Mouse (Mus musculus) cerebellum, adult 2 months (tissue): ENCODE results near the gene Med13l. TPM values are rescaled to one million over a fixed set of nuclear protein-coding genes. Genes with fewer than 3 reads are reported as not detected.

Experiments
- DNase-seq, 2 experiments: peaks; one replicate each; pipeline ENCODE4 v3.0.0; 2021
- H3K27ac ChIP-seq: fragments of 200-500 bp; 2 replicates; pipeline ENCODE4 v1.5.1; 2012; ENCODE audit warnings: low read length, control low read depth, inconsistent platforms; ENCODE audit not compliant: insufficient read depth
- H3K27me3 ChIP-seq: fragments of 200-500 bp; 2 replicates; pipeline ENCODE4 v1.6.1; 2012; ENCODE audit warnings: inconsistent platforms, mild to moderate bottlenecking, low read length, moderate library complexity; ENCODE audit not compliant: control insufficient read depth, insufficient read depth
- H3K4me1 ChIP-seq: fragments of 200-500 bp; 2 replicates; pipeline ENCODE4 v1.6.1; 2011; ENCODE audit warnings: low read length; ENCODE audit not compliant: control insufficient read depth, insufficient read depth
- H3K4me3 ChIP-seq: fragments of 200-500 bp; replicated peaks from 2 replicates; pipeline ENCODE3; 2011; ENCODE audit warnings: mild to moderate bottlenecking, low read depth, low read length, control low read depth; ENCODE audit not compliant: insufficient read depth
- CTCF ChIP-seq: fragments of 200-500 bp; IDR thresholded peaks from 2 replicates; pipeline ENCODE4 v1.5.1; 2011; ENCODE audit warnings: low read depth, mild to moderate bottlenecking, control low read depth, low read length, moderate library complexity, borderline replicate concordance; ENCODE audit not compliant: insufficient read depth
- POLR2A ChIP-seq: fragments of 200-500 bp; IDR thresholded peaks from 2 replicates; pipeline ENCODE4 v1.6.1; 2011; ENCODE audit warnings: low read length, control low read depth, borderline replicate concordance; ENCODE audit not compliant: insufficient read depth
- WGBS: fragments of 180-500 bp; shearing (Covaris S2); methylation state at CpG from one replicate; pipeline ENCODE4 v1.1.7; 2018; 5-methylcytosine and 5-hydroxymethylcytosine counted together
- polyA plus RNA-seq: library from polyadenylated mRNA; depleted of rRNA; stranded (reverse); fragments of >200 nt; gene quantifications from 2 replicates; pipeline ENCODE4 v1.2.3, GENCODE M21; 2012

Med13l gene
- polyA plus RNA-seq, 1 experiment, result 22.7 TPM

GRCm38 (mm10) chr5:118725886-118726505, 165.5 kb downstream of the Med13l start:
- H3K4me1 ChIP-seq, result peaks cover 28% of the 10 kb centered on the region
- DNase-seq, result no peak

DNA sequence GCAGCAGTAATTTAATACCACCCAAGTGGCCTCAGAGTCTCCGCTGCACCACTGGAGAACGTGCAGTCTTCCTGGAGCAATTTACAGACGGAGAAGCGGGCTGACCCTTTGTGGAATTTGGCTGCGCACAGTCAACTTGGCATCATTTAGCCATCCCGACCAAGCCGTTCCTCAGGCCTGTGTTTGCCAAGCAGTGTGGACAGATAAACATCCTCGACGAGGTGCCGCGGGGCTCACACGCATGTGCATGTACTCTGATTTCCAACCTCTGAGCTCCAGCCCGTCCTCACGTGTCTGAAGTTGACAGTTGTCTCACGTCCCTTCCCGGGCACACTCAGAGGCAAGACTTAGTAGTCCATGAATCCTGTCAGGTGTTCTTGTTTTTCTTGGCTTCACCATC, 166.9 kb downstream of the Med13l start:
- WGBS, result 51% methylated on average over 16 of the region's 16 CpGs
- TF ChIP-seq POLR2A, result no peak
- no peak for TF ChIP-seq CTCF
- no peaks in the 10 kb centered on the region for H3K27me3 ChIP-seq

More at GRCm38 (mm10) chr5:118725886-118726505, 165.5 kb downstream of the Med13l start:
- Histone ChIP-seq H3K4me3 (no peak overlapping the region), H3K27me3 (no peaks in the 10 kb centered on the region), H3K27ac (no peak overlapping the region)
- 61% methylated on average over 10 of the region's 10 CpGs for WGBS
- TF ChIP-seq POLR2A, result no peak
- TF ChIP-seq CTCF, result no peak

GRCm38 (mm10) chr5:118732221-118732620, 171.7 kb downstream of the Med13l start:
- peak in 1 of 2 experiments; percentile 65 for DNase-seq
- TF ChIP-seq CTCF (no peak), POLR2A (no peak)
- 30% methylated on average over 3 of the region's 3 CpGs for WGBS
- Histone ChIP-seq H3K4me1 (peaks cover 33% of the 10 kb centered on the region), H3K4me3 (no peak overlapping the region), H3K27me3 (no peaks in the 10 kb centered on the region), H3K27ac (no peak overlapping the region)

More for the DNA sequence above, 166.9 kb downstream of the Med13l start:
- H3K4me3 ChIP-seq, result no peak overlapping the region
- no peak overlapping the region for H3K27ac ChIP-seq
- no peak for DNase-seq
- peaks cover 28% of the 10 kb centered on the region for H3K4me1 ChIP-seq

- 41% methylated on average over 8 of the region's 8 CpGs for WGBS
- peaks cover 33% of the 10 kb centered on the region for H3K4me1 ChIP-seq
- H3K4me3 ChIP-seq, result no peak overlapping the region
- TF ChIP-seq CTCF (no peak), POLR2A (no peak)
- H3K27me3 ChIP-seq, result no peaks in the 10 kb centered on the region
- no peak for DNase-seq
- no peak overlapping the region for H3K27ac ChIP-seq
These were observed 172.2 kb downstream of the Med13l start for GRCm38 (mm10) chr5:118732651-118733050.

- H3K4me1 ChIP-seq, result peaks cover 33% of the 10 kb centered on the region
- H3K27ac ChIP-seq, result no peak overlapping the region
- 35% methylated on average over 4 of the region's 4 CpGs for WGBS
- no peak overlapping the region for H3K4me3 ChIP-seq
- DNase-seq, result peak; percentile 58 to 69
- H3K27me3 ChIP-seq, result no peaks in the 10 kb centered on the region
- TF ChIP-seq CTCF (no peak), POLR2A (no peak)
These were observed 173.1 kb downstream of the Med13l start for GRCm38 (mm10) chr5:118733566-118733965.

DNA sequence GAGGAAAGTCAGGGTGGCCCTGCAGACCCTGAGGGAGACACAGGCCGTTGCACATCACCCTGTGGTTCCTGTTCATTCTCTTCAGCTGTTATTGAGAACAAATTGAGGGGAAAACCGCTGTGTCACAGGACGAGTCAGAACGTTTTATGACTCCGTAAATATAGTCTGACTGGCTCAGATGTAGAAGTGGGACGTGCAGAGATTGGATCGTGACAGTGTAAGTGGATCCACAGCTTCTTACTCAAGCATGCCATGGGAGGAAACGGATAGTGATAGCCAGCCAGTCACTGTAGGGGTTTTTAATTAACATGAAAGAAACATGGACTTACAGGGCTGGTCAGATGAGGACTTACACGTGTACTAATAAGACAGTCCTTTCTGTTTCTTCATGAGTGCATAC, 174.0 kb downstream of the Med13l start:
- WGBS, result 67% methylated on average over 9 of the region's 9 CpGs
- H3K4me3 ChIP-seq, result no peak overlapping the region
- no peak overlapping the region for H3K27ac ChIP-seq
- peaks cover 33% of the 10 kb centered on the region for H3K4me1 ChIP-seq
- H3K27me3 ChIP-seq, result no peaks in the 10 kb centered on the region
- DNase-seq, result no peak
- TF ChIP-seq POLR2A, result no peak

- Histone ChIP-seq H3K27me3 (no peaks in the 10 kb centered on the region), H3K4me1 (peaks cover 23% of the 10 kb centered on the region), H3K27ac (no peak overlapping the region), H3K4me3 (no peak overlapping the region)
- WGBS, result 50% methylated on average over 8 of the region's 8 CpGs
- TF ChIP-seq CTCF, result no peak
- no peak for TF ChIP-seq POLR2A
- DNase-seq, result peak in 1 of 2 experiments; percentile 43
These were observed 175.3 kb downstream of the Med13l start for GRCm38 (mm10) chr5:118735738-118736137.

- no peak overlapping the region for H3K4me3 ChIP-seq
- 31% methylated on average over 1 of the region's 1 CpGs for WGBS
- H3K4me1 ChIP-seq, result peaks cover 9% of the 10 kb centered on the region
- H3K27ac ChIP-seq, result no peak overlapping the region
- DNase-seq, result peak; percentile 46 to 62
- TF ChIP-seq POLR2A (no peak), CTCF (peak; percentile 75)
- H3K27me3 ChIP-seq, result no peaks in the 10 kb centered on the region
These were observed 177.1 kb downstream of the Med13l start for GRCm38 (mm10) chr5:118737548-118737947.
